Mouse (Mus musculus) hindbrain, embryonic 16.5 days (tissue): ENCODE data around the gene Dcp1a. TPM values are rescaled to one million over a fixed set of nuclear protein-coding genes. Genes with fewer than 3 reads are reported as not detected.

Experiments used
- ATAC-seq: fragments of 200-750 bp; cut with Nextera tagmentation; 2 replicates; pipeline ENCODE4 v1.8.0; 2017; ENCODE audit warnings: moderate TSS enrichment, moderate library complexity
- H3K27ac ChIP-seq: fragments of 300-500 bp; sonication (generic); 2 replicates; pipeline ENCODE4 v1.5.1; 2014; ENCODE audit warnings: low read depth, mild to moderate bottlenecking, control low read depth, low read length, moderate library complexity
- H3K27me3 ChIP-seq: fragments of 300-500 bp; sonication (generic); replicated peaks from 2 replicates; pipeline ENCODE4 v1.6.1; 2014; ENCODE audit warnings: low read length; ENCODE audit not compliant: control insufficient read depth, insufficient read depth
- H3K36me3 ChIP-seq: fragments of 300-500 bp; sonication (generic); 2 replicates; pipeline ENCODE4 v1.6.1; 2014; ENCODE audit warnings: mild to moderate bottlenecking, low read length, moderate library complexity, mixed read lengths; ENCODE audit not compliant: control insufficient read depth, insufficient read depth
- H3K4me1 ChIP-seq: fragments of 300-500 bp; sonication (generic); 2 replicates; pipeline ENCODE4 v1.6.1; 2014; ENCODE audit warnings: low read depth, low read length; ENCODE audit not compliant: control insufficient read depth, insufficient read depth
- H3K4me2 ChIP-seq: fragments of 300-500 bp; sonication (generic); 2 replicates; pipeline ENCODE4 v1.6.1; 2014; ENCODE audit warnings: mild to moderate bottlenecking, low read length, control low read depth, moderate library complexity
- H3K4me3 ChIP-seq: fragments of 300-500 bp; sonication (generic); 2 replicates; pipeline ENCODE4 v1.5.1; 2014; ENCODE audit warnings: mild to moderate bottlenecking, low read length, control low read depth, moderate library complexity
- H3K9ac ChIP-seq: fragments of 300-500 bp; sonication (generic); 2 replicates; pipeline ENCODE4 v1.6.1; 2014; ENCODE audit warnings: low read depth, mild to moderate bottlenecking, control low read depth, low read length, moderate library complexity
- H3K9me3 ChIP-seq: fragments of 300-500 bp; sonication (generic); 2 replicates; pipeline ENCODE4 v1.6.1; 2014; ENCODE audit warnings: mild to moderate bottlenecking, low read length, moderate library complexity; ENCODE audit not compliant: control insufficient read depth
- WGBS: fragments of 180-500 bp; shearing (Covaris S2); extraction: QIAGEN DNeasy Blood & Tissue Kit; methylation state at CpG from one replicate; pipeline ENCODE4 v1.1.7; 2014; 5-methylcytosine and 5-hydroxymethylcytosine counted together
- polyA plus RNA-seq: library from polyadenylated mRNA; unstranded; fragments of >200 nt; fragmentation: Nextera tagmentation; extraction: Ambion mirVana; gene quantifications from 2 replicates; pipeline ENCODE4 v1.2.1, GENCODE M21; 2015

Dcp1a gene
- polyA plus RNA-seq, 1 experiment from 2014 or later = 14.2 TPM

DNA sequence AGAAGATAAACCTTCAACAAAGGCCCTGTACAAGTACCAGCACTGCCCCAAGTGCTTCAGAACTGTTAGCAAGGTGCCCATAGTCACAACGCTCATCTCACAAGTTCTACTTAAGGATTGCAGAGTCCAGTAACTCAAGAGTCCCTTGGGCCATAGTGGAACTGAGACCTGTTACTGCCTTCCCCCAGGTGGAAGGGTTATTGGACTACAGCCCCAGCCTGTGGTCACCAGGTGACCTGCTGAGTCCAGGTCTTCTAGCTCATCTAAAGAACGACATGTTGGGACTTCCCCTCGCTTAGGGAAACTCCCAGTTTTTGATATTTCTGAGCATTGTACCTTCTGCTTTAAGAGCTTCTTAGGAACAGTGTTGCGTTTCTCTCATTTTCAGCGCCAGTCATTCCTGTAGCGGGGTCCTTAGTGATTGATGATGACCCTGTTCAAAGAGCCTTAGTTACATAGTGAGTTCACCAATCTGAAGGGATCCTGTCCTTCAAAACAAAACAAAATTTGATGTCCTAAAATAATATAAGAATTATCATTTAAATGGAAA lies 31.0 kb downstream of the Dcp1a start:
- H3K27me3 ChIP-seq = no peaks in the 10 kb centered on the region
- H3K4me2 ChIP-seq = no peak overlapping the region
- H3K27ac ChIP-seq = no peak overlapping the region
- H3K4me1 ChIP-seq = no peaks in the 10 kb centered on the region
- H3K9me3 ChIP-seq = no peaks in the 10 kb centered on the region
- H3K36me3 ChIP-seq = peaks cover 16% of the 10 kb centered on the region
- H3K9ac ChIP-seq = no peak overlapping the region
- ATAC-seq = no peak
- WGBS = 95% methylated on average over 6 of the region's 6 CpGs
- H3K4me3 ChIP-seq = no peak overlapping the region

DNA sequence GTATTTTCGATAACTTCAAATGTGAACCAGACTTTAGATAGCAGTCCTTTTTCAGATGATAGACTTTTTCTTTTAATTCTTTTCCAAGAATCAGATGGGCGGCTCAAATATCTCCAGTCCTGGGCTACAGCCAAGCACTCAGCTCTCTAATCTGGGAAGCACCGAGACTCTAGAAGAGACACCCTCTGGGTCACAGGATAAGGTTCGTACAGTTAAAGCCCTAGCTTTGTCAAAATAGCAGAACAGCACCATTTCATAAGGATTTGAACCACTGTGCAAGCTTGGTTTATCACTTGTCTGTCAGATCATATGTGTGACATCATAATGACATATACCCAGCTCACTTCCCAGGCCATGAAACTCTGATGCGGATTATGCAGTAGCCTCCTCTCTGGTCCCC lies 33.6 kb downstream of the Dcp1a start:
- ATAC-seq = no peak
- Histone ChIP-seq H3K4me1 (no peaks in the 10 kb centered on the region), H3K27ac (no peak overlapping the region), H3K4me2 (no peak overlapping the region), H3K4me3 (no peak overlapping the region), H3K27me3 (no peaks in the 10 kb centered on the region), H3K9me3 (no peaks in the 10 kb centered on the region), H3K36me3 (peaks cover 8% of the 10 kb centered on the region), H3K9ac (no peak overlapping the region)
- 90% methylated on average over 5 of the region's 5 CpGs for WGBS

DNA sequence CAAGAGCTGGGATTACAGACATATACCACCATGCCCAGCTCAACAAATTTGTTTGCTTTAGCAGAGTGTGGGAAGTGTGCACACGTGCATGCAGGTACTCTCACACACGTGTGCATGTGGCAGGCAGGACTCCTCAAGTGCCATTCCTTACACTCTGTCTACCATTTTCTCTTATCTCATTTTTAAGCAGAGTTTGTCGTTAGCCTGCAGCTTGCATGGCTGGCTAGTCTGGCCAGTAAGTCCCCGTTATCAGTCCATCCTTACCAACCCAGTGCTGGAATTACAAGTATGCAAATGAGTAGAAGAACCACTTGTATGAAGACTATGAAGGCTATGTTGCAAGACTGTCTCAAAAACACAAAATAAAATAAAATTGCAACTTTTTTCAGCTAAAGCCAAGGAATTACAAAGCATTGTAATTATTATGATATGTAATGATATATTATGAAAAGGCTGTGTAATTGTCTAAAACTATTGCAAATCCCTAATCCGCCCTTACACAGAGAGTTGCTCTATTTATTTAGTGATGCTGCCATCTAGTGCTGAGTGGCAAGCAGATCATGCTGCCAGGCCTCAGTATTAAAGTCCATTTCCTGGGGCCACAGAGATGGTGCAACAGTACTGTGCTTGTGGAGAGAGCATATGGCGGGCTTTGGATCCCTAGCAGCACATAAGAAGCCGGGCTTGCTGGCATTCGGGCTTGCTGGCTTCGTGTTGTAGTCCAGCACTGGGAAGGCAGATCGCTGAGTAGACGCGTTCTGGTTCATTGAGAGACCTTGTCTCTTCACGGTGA lies 36.8 kb downstream of the Dcp1a start:
- Histone ChIP-seq H3K9me3 (no peaks in the 10 kb centered on the region), H3K36me3 (peaks cover 13% of the 10 kb centered on the region), H3K9ac (no peak overlapping the region), H3K27me3 (no peaks in the 10 kb centered on the region), H3K4me3 (no peak overlapping the region), H3K27ac (no peak overlapping the region), H3K4me2 (no peak overlapping the region), H3K4me1 (no peaks in the 10 kb centered on the region)
- ATAC-seq = peak; percentile 48; the same call in 1 of the 2 replicates
- WGBS = 86% methylated on average over 13 of the region's 13 CpGs

DNA sequence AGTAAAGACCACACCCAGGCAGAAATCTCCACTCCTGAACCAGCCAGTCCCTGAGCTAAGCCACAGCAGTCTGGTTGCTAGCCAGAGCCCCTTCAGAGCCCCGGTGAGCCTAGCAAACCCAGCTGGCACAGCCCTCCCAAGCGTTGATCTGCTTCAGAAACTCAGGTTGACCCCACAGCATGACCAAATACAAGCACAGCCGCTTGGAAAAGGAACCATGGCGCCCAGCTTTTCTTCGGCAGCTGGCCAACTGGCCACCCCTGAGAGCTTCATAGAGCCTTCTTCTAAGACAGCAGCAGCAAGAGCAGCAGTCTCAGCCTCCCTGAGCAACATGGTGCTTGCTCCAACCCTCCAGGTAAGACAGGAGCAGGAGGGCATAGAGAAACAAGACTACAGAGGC lies 40.0 kb downstream of the Dcp1a start:
- H3K9ac ChIP-seq = no peak overlapping the region
- no peak for ATAC-seq
- H3K4me1 ChIP-seq = no peaks in the 10 kb centered on the region
- H3K27me3 ChIP-seq = no peaks in the 10 kb centered on the region
- no peak overlapping the region for H3K4me2 ChIP-seq
- no peaks in the 10 kb centered on the region for H3K9me3 ChIP-seq
- no peak overlapping the region for H3K27ac ChIP-seq
- peaks cover 24% of the 10 kb centered on the region for H3K36me3 ChIP-seq
- 68% methylated on average over 5 of the region's 5 CpGs for WGBS
- no peak overlapping the region for H3K4me3 ChIP-seq

DNA sequence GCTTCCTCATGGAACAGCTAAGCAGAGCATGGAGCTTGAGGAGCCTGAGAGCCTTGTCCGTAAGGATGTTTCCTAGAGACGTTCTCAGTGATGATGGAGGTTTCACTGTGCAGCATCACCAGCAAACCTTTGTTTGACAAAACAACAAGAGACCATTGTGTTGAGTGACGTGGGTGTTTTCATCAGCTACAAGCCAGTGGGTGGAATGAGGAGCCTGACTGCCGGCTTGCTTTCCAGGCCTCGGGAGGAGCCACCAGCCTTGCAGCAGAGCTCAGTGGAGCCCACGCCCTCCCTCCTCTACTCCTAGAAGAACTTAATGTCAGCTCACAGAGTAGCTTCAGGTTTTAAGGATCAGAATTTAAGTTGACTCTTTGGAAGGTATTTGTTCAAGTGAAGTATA lies 44.0 kb downstream of the Dcp1a start:
- Histone ChIP-seq H3K27me3 (no peaks in the 10 kb centered on the region), H3K4me1 (no peaks in the 10 kb centered on the region), H3K4me2 (no peak overlapping the region), H3K9me3 (no peaks in the 10 kb centered on the region), H3K4me3 (no peak overlapping the region), H3K9ac (no peak overlapping the region), H3K36me3 (peaks cover 35% of the 10 kb centered on the region), H3K27ac (no peak overlapping the region)
- no peak for ATAC-seq
- WGBS = 72% methylated on average over 6 of the region's 6 CpGs

DNA sequence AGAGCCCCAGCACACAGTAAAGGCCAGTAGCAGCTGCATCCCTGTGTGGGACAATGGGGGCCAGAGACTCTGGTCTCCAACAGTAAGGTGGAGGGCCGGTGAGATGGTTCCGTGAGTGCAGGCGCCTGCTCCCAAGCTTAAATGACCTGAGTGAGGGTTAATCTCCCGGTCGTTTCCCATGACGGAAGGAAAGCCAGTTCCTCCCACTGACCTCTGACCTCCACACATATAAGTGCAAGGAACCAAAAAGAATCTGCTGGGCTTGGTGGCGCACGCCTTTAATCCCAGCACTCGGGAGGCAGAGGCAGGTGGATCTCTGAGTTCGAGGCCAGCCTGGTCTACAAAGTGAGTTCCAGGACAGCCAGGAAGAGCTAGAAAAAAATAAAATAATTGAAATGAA lies 49.1 kb downstream of the Dcp1a start:
- Histone ChIP-seq H3K4me1 (no peaks in the 10 kb centered on the region), H3K27me3 (no peaks in the 10 kb centered on the region), H3K27ac (no peak overlapping the region), H3K4me2 (no peak overlapping the region), H3K36me3 (peaks cover 15% of the 10 kb centered on the region), H3K4me3 (no peak overlapping the region), H3K9ac (no peak overlapping the region), H3K9me3 (no peaks in the 10 kb centered on the region)
- 89% methylated on average over 10 of the region's 10 CpGs for WGBS
- ATAC-seq = no peak

DNA sequence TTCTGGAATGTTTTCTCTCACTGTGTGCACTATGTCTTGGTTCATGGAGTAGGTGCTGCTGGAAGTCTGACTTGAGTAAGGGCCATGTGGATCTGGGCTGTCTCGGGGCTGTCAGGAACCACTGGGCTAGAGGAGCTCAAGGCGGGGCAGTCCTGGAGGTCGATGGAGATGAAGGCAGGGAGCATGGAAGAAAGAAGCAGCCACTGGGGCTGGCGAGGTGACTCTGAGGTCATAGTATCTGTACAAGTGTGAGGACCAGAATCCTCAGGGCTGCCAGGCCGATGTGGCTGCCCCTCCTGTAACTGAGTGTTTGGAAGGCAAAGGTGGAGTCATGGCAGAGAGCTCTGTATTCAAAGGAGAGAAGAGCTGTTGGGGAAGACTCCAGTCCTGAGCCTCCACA lies 49.6 kb downstream of the Dcp1a start:
- no peak for ATAC-seq
- no peak overlapping the region; the same call in 1 of the 2 replicates for H3K27ac ChIP-seq
- H3K4me3 ChIP-seq = no peak overlapping the region
- H3K9ac ChIP-seq = no peak overlapping the region
- H3K36me3 ChIP-seq = peaks cover 15% of the 10 kb centered on the region
- H3K4me1 ChIP-seq = no peaks in the 10 kb centered on the region
- no peaks in the 10 kb centered on the region for H3K27me3 ChIP-seq
- no peaks in the 10 kb centered on the region for H3K9me3 ChIP-seq
- H3K4me2 ChIP-seq = no peak overlapping the region
- WGBS = 84% methylated on average over 5 of the region's 5 CpGs

DNA sequence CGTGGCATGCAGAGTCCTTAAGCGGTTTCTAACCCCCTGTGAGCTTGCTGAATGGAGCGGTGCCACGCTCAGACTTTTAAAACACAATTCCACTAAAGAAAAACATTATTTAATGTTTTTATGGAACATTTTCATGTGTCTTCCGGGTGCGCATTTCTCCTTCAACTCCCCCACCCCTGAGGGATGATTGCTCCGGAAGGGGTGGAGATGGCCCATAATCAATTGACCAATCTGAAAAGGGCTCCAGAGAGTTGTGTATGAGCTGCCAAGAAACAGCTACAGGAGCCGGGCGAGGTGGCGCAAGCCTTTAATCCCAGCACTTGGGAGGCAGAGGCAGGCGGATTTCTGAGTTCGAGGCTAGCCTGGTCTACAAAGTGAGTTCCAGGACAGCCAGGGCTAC lies 50.1 kb downstream of the Dcp1a start:
- H3K4me2 ChIP-seq = no peak overlapping the region
- H3K9me3 ChIP-seq = no peaks in the 10 kb centered on the region
- no peaks in the 10 kb centered on the region for H3K4me1 ChIP-seq
- no peak overlapping the region for H3K4me3 ChIP-seq
- H3K27ac ChIP-seq = no peak overlapping the region
- H3K36me3 ChIP-seq = peaks cover 15% of the 10 kb centered on the region
- no peak overlapping the region for H3K9ac ChIP-seq
- no peaks in the 10 kb centered on the region for H3K27me3 ChIP-seq
- 91% methylated on average over 12 of the region's 12 CpGs for WGBS
- ATAC-seq = no peak

DNA sequence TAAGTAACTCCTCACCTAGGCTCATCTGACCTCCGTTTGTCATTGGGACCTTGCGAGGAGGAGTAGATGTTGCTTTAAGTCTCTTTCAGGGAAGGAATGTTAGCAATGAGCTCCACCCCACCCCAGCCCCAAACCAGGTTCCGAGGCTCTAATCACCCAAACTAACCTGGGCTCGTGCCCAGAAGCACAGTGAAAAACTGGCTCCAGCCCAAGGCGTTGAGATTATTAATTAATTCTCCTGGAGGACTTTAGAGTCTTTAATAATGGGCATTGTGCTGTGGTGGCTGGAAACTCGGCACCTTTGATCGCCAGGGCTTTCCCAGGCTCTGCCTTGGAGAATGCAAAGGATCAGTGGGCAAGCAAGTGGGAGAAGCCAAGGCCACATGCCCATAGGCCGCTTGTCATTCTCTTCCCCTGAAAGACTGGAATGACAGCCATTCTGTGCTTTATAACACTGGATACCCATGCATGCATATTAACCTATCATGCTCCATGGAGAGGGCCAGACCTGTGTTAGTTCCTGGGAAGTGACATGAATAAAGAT lies 51.5 kb downstream of the Dcp1a start:
- no peak for ATAC-seq
- no peaks in the 10 kb centered on the region for H3K4me1 ChIP-seq
- 55% methylated on average over 8 of the region's 8 CpGs for WGBS

More for the DNA sequence above, 51.5 kb downstream of the Dcp1a start:
- Histone ChIP-seq H3K4me3 (no peak overlapping the region), H3K27me3 (no peaks in the 10 kb centered on the region), H3K9me3 (no peaks in the 10 kb centered on the region), H3K36me3 (peaks cover 9% of the 10 kb centered on the region), H3K4me2 (no peak overlapping the region), H3K9ac (no peak overlapping the region), H3K27ac (no peak overlapping the region)
